Mouse (Mus musculus) G1E (cell line): ENCODE measurements at regions not wholly inside any gene's neighbourhood (a gene's known extent, or its start where the extent isn't known, plus 50 kb on each side); places are given as distances from the start of the nearest gene placed in this dataset.

Experiments
- CTCF ChIP-seq: IDR thresholded peaks from 2 replicates; pipeline ENCODE4 v1.5.1; 2012; ENCODE audit warnings: low read depth, low read length, inconsistent platforms, mixed read lengths
- GATA1 ChIP-seq: IDR thresholded peaks from 2 replicates; pipeline ENCODE4 v1.6.1; 2012; ENCODE audit warnings: borderline replicate concordance, low read length, inconsistent platforms, mixed read lengths
- GATA2 ChIP-seq: IDR thresholded peaks from 2 replicates; pipeline ENCODE4 v1.6.1; 2012; ENCODE audit warnings: low read depth, low read length, inconsistent platforms, borderline replicate concordance
- POLR2AphosphoS5 ChIP-seq: IDR thresholded peaks from 2 replicates; pipeline ENCODE4 v1.6.1; 2012; ENCODE audit warnings: low read depth, low read length, inconsistent platforms; ENCODE audit not compliant: insufficient replicate concordance
- TAL1 ChIP-seq: conservative IDR thresholded peaks from 2 replicates; pipeline ENCODE4 v1.6.1; 2012; ENCODE audit warnings: low read depth, low read length, inconsistent platforms, mixed read lengths

DNA sequence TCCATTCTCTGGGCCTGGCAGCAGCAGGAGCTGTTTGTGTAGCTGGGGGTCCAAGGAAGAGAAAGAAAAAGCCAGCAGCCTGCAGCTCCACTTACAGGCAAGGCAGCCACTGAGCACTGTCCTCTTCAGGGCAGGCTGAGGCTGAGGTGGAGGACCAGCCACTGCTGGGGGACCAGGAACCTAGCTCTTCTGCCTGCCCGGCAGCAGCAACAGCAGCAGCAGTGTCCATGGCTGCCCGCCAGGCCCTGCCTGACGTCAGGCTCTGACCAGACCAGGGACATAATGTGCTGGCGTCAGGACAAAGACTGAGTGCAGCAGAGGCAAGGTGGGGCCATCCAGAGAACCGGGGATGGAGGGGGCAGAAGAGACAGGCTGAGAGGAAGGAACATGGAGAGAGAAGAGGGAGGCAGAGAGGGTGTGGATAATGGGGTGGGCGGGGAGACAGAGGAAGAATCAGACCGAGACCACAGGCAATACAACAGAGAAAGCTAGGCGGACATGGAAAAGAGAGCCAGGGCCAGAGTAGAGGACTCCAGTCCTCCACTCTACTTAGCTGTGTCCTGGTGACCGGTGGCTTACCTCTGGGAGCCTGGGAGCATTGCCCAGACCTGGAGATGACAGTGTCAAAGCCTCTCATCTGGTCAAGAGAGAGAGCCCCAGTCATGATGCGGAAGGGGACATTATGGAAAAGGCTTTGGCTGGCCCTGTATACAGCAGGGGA lies 71.2 kb upstream of the Ptpn1 start:
- no peak for TF ChIP-seq CTCF
- no peak for TF ChIP-seq GATA1
- TF ChIP-seq POLR2AphosphoS5 = no peak
- TF ChIP-seq GATA2 = no peak
- no peak for TF ChIP-seq TAL1
